Mouse (Mus musculus): ENCODE results near the gene Cped1.

GRCm38 (mm10) chr6:22135038-22135631 lies 149.4 kb downstream of the Cped1 start:
- TF ChIP-seq CTCF (IDR thresholded peaks at IDR 0.05; ENCODE audit: extremely low read depth, insufficient read depth, low read length) (no peak), POLR2A (IDR thresholded peaks at IDR 0.05; ENCODE audit: extremely low read depth, insufficient read depth, low read length) (no peak)
